Comparison of ENCODE assay signal across 10 mouse cellular contexts in the genomic region with DNA sequence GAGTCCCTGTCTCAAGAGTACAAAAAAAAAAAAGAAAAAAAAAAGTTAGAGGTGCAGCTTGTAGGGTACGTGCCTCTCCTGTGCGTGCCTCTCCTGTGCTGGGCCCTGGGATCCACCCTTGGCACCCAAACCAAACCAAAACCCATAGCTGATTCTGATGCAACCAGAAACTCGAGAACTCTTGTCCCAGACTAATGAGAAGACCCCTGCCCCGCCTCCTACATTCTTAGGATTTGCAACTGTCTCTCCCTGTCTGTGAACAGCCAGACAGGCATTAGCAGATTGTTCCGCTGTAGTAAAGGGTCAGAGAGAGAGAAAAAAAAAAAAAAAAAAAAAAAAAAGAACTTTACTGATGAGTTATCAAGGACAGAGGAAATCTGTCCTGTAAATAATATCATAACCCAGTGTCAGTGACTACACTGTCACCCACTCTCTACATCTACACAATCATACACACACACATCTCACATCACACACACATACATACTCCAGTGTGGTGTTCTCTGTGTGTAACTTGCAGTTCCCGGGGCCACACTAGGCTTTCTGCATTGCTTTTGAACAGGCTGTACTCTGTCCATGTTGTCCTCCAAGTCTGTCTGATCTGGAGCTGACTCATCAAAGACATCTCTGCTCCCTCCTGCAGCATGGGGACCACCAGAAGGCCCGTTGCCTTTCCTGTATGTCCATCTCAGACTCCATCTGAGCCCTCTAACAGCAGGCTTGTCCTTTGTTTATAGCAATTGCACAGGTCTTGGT. TPM values are rescaled to one million over a fixed set of nuclear protein-coding genes. Genes with fewer than 3 reads are reported as not detected.
A peak's percentile ranks its signal among the peaks of the same experiment; 100 is the strongest.
DNase-seq lines count a peak whose midpoint lies in the region; ATAC-seq and TF ChIP-seq lines count a peak whose summit lies in the region.
"Had no signal": no experiment of that assay in that cellular context is flagged by ENCODE, and none has a peak within 500 bp of the region (broad histone marks: within the 10 kb centered on the region; RNA-seq: fewer than 3 reads in every experiment).

No protein-coding gene starts in this region.

- H3K9me3 ChIP-seq in heart, postnatal 0 days (replicated peaks; ENCODE audit: control insufficient read depth, low read length) = no peaks in the 10 kb centered on the region
- no peaks in the 10 kb centered on the region for H3K9me3 ChIP-seq in intestine, embryonic 15.5 days

- H3K79me2 ChIP-seq in myocyte (ENCODE audit: control insufficient read depth, insufficient read depth) = no peaks in the 10 kb centered on the region

- ATAC-seq in heart, postnatal 0 days (ENCODE audit: insufficient read depth, low read depth) = no peak; the same call in none of the 2 replicates
- ATAC-seq in intestine, embryonic 15.5 days = peak; percentile 26; the same call in 1 of the 2 replicates

- 34% methylated on average over 7 of the region's 7 CpGs for WGBS in heart, postnatal 0 days
- 13% methylated on average over 7 of the region's 7 CpGs for WGBS in intestine, embryonic 15.5 days

- no peak for TF ChIP-seq EP300 in heart, postnatal 0 days (IDR thresholded peaks at IDR 0.05; ENCODE audit: low read depth)

- H3K4me1 ChIP-seq in heart, postnatal 0 days (ENCODE audit: control insufficient read depth, insufficient read depth) = peaks cover 41% of the 10 kb centered on the region
- H3K4me1 ChIP-seq in intestine, embryonic 15.5 days (replicated peaks) = peaks cover 43% of the 10 kb centered on the region

- H3K27ac ChIP-seq in heart, postnatal 0 days (ENCODE audit: low read depth) = peak overlapping the region; percentile 92
- H3K27ac ChIP-seq in intestine, embryonic 15.5 days = peak overlapping the region; percentile 87

- no peak for TF ChIP-seq CTCF in heart, postnatal 0 days (IDR thresholded peaks at IDR 0.05; ENCODE audit: low read depth)

- DNase-seq in heart, postnatal 0 days (ENCODE audit: low spot score) = no peak
- DNase-seq in heart, postnatal 4 days = no peak
- peak; percentile 85 for DNase-seq in embryo, embryonic 10.5 days (ENCODE audit: low spot score)
- no peak for DNase-seq in cerebellum, adult 9-10 months
- no peak for DNase-seq in urinary bladder, postnatal 36 days (ENCODE audit: low spot score in 2 of 2)
- DNase-seq in cerebellum, postnatal 36 days = no peak

- no peak overlapping the region for H3ac ChIP-seq in myocyte (ENCODE audit: control insufficient read depth, insufficient read length)

- no peak overlapping the region for H3K9ac ChIP-seq in heart, postnatal 0 days (replicated peaks; ENCODE audit: low read depth, low read length)
- 0 out of 2 replicates have a peak overlapping the region, but pooled peaks have one; percentile 17 for H3K9ac ChIP-seq in intestine, embryonic 15.5 days

- TF ChIP-seq POLR2A in myocyte (IDR thresholded peaks at IDR 0.05; ENCODE audit: insufficient read length, low read depth) = no peak

- no peaks in the 10 kb centered on the region for H3K27me3 ChIP-seq in heart, postnatal 0 days (ENCODE audit: control insufficient read depth, insufficient read depth, low read length)
- no peaks in the 10 kb centered on the region for H3K27me3 ChIP-seq in intestine, embryonic 15.5 days (replicated peaks)
- no peaks in the 10 kb centered on the region for H3K27me3 ChIP-seq in myocyte (ENCODE audit: control insufficient read depth, insufficient read depth, insufficient read length)

- H3K36me3 ChIP-seq in heart, postnatal 0 days (replicated peaks; ENCODE audit: control insufficient read depth, insufficient read depth, low read length) = no peaks in the 10 kb centered on the region
- H3K36me3 ChIP-seq in intestine, embryonic 15.5 days = no peaks in the 10 kb centered on the region
- no peaks in the 10 kb centered on the region for H3K36me3 ChIP-seq in myocyte (ENCODE audit: control insufficient read depth, insufficient read depth)

- 0 out of 2 replicates have a peak overlapping the region, but pooled peaks have one; percentile 4 for H3K4me2 ChIP-seq in heart, postnatal 0 days (ENCODE audit: low read depth, low read length)
- H3K4me2 ChIP-seq in intestine, embryonic 15.5 days (replicated peaks) = peak overlapping the region; percentile 52
- H3K4me2 ChIP-seq in myocyte (ENCODE audit: low read depth) = peak overlapping the region; percentile 56

- H3K4me3 ChIP-seq in heart, postnatal 0 days (ENCODE audit: low read depth, low read length) = no peak overlapping the region
- no peak overlapping the region for H3K4me3 ChIP-seq in intestine, embryonic 15.5 days (replicated peaks)
- no peak overlapping the region for H3K4me3 ChIP-seq in myocyte

TF ChIP-seq in myocyte, 11 proteins besides CTCF, POLR2A, EP300 and RAD21:
- TF ChIP-seq MYOD1 (IDR thresholded peaks at IDR 0.05; ENCODE audit: control insufficient read depth in 1 of 3, insufficient read length in 2 of 3, low read depth in 2 of 3) = peak in 1 of 3 experiments; percentile 33
- peak; percentile 54; the same call in 1 of the 2 replicates for TF ChIP-seq CEBPB (IDR thresholded peaks at IDR 0.05; ENCODE audit: insufficient read depth, poor library complexity, severe bottlenecking)
- TF ChIP-seq POLR2AphosphoS2 (IDR thresholded peaks at IDR 0.05; ENCODE audit: insufficient read length, low read depth) = no peak
- no peak for TF ChIP-seq MYOG (IDR thresholded peaks at IDR 0.05; ENCODE audit: control insufficient read depth in 1 of 3, insufficient read depth in 1 of 3, insufficient read length in 2 of 3, low read depth in 2 of 3)

RNA-seq across cellular contexts. Expression of a gene that starts 19.6 kb away (rescaled TPM):
- total RNA-seq in heart, postnatal 0 days (2014; rRNA removed; ENCODE audit: low replicate concordance) = 2.2 TPM in 1 of 2 replicates, not detected in the other
- 1.4 and 2.0 TPM in 2 replicates for polyA plus RNA-seq in heart, postnatal 0 days (2015; fragmentation: Nextera tagmentation; extraction: Ambion mirVana)
- total RNA-seq in heart, postnatal 4 days (2021) = under 1 TPM; 0.50 TPM
- polyA plus RNA-seq in intestine, embryonic 15.5 days (2015; fragmentation: Nextera tagmentation; extraction: Ambion mirVana) = 1.3 and 1.6 TPM in 2 replicates
- 0.40 TPM for polyA plus RNA-seq in myocyte (2012; fragmentation: generic; extraction: Trizol)
- total RNA-seq: layer of hippocampus, postnatal 14 days; MEL had no signal

RNA-seq across cellular contexts. Expression of a gene that starts 35.6 kb away (rescaled TPM):
- 26.0 and 41.8 TPM in 2 replicates for total RNA-seq in heart, postnatal 0 days (2014; rRNA removed; ENCODE audit: low replicate concordance)
- 61.7 and 63.8 TPM in 2 replicates for polyA plus RNA-seq in heart, postnatal 0 days (2015; fragmentation: Nextera tagmentation; extraction: Ambion mirVana)
- total RNA-seq in heart, postnatal 4 days (2021) = 10 to 100 TPM; 41.1 to 46.8 TPM
- polyA plus RNA-seq in intestine, embryonic 15.5 days (2015; fragmentation: Nextera tagmentation; extraction: Ambion mirVana) = 65.2 and 65.3 TPM in 2 replicates
- polyA plus RNA-seq in myocyte (2012; fragmentation: generic; extraction: Trizol) = 31.9 TPM

RNA-seq across cellular contexts. Expression of a gene that starts 43.2 kb away (rescaled TPM):
- total RNA-seq in heart, postnatal 0 days (2014; rRNA removed; ENCODE audit: low replicate concordance) = 62.7 and 74.2 TPM in 2 replicates
- 51.7 and 52.3 TPM in 2 replicates for polyA plus RNA-seq in heart, postnatal 0 days (2015; fragmentation: Nextera tagmentation; extraction: Ambion mirVana)
- 10 to 100 TPM; 27.5 to 30.6 TPM for total RNA-seq in heart, postnatal 4 days (2021)
- polyA plus RNA-seq in intestine, embryonic 15.5 days (2015; fragmentation: Nextera tagmentation; extraction: Ambion mirVana) = 37.5 and 42.6 TPM in 2 replicates
- 0.34 TPM for polyA plus RNA-seq in myocyte (2012; fragmentation: generic; extraction: Trizol)
- total RNA-seq: MEL had no signal

Comparison
In these comparisons a context has a peak if more than half of its experiments do, and no peak if none do; other contexts are left out.
1. H3K4me2 ChIP-seq: peak in every context shown above with its lines; median percentile 56 in myocyte; 52 in intestine, embryonic 15.5 days; 4 in heart, postnatal 0 days.
2. RNA of a gene that starts 43.2 kb away (polyA plus RNA-seq): 51.7 to 52.3 TPM in heart, postnatal 0 days and 37.5 to 42.6 TPM in intestine, embryonic 15.5 days; 0.34 TPM in myocyte (single experiment); every median in the first group is over 10 times any median in the second.